Mouse (Mus musculus) left cerebral cortex, adult 9 months (tissue): ENCODE measurements at regions not wholly inside any gene's neighbourhood (a gene's known extent, or its start where the extent isn't known, plus 50 kb on each side); places are given as distances from the start of the nearest gene placed in this dataset.

Experiments used
- DNase-seq, 2 experiments: peaks; one replicate each; pipeline ENCODE4 v3.0.0; 2022; ENCODE audit warnings: low spot score in 2 of 2

GRCm38 (mm10) chr7:75398904-75399724 is 56.2 kb upstream of the Akap13 start:
- DNase-seq, result peak in 1 of 2 experiments; percentile 39

DNA sequence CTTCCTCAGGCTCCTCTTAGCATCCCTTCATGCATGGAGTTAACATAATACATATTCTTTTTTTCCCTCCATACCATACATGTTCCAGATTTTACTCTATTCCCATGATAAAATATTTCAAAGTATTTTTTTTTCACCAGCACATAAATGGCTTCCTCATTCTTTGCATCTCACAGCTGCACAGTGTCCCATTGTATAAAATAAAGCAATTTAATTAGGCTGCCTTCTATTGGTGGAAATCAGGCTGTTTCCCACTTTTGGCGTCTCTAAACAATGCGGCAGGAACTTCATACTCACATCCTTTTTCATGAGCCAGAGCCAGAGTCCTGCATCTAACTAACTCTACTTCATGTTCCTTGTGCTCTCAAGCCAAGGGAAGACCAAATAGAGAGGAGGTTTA is 54.9 kb upstream of the Akap13 start:
- DNase-seq, result no peak

DNA sequence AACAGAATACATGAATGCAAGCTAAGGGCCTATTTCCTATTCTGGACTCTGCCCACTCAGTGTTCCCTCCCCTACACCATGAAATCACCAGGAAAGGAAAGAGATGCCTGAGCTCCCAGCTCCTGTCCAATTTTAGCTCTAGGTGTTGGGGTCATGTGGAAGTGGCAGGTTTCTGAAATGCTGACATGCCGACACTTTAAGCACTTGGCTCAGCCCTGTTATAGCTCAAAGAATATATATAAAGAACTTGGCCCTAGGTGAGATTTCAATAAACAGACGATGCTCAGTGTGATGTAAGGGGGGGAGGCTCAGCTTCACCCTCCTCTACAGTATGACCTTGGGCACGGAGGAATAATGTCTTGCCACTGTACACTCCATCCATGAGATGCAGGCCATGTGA is 50.4 kb upstream of the Akap13 start:
- no peak for DNase-seq
